Mouse (Mus musculus) left cerebral cortex, adult 11 months (tissue): ENCODE results near the gene Phlpp2.

Experiments
- DNase-seq: peaks from one replicate; pipeline ENCODE4 v3.0.0; 2022; ENCODE audit warnings: low spot score

Phlpp2 gene

DNA sequence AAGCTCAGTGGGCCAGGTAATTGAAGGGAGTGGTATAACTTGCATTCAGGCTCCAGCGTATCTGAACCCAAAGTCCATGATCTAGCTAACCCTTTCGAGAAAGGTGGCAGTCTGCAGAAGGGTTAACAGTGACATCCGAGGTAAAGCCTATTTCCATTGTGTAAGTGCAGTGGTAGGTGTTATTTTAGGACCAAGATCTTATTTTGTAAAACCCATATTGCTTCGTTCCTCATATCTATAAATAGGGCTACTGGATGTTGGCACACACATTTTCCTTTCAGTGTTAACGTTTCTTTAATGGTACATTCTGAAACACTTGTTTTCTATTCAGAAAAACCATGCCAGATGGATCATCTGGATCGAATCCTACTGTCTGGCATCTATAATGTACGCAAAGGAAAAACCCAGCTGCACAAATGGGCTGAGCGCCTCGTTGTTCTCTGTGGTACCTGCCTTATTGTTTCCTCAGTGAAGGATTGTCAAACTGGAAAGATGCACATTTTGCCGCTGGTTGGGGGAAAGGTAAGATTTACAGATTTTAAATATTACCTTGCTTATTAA, 35.6 kb downstream of the Phlpp2 start:
- peak; percentile 34 for DNase-seq

DNA sequence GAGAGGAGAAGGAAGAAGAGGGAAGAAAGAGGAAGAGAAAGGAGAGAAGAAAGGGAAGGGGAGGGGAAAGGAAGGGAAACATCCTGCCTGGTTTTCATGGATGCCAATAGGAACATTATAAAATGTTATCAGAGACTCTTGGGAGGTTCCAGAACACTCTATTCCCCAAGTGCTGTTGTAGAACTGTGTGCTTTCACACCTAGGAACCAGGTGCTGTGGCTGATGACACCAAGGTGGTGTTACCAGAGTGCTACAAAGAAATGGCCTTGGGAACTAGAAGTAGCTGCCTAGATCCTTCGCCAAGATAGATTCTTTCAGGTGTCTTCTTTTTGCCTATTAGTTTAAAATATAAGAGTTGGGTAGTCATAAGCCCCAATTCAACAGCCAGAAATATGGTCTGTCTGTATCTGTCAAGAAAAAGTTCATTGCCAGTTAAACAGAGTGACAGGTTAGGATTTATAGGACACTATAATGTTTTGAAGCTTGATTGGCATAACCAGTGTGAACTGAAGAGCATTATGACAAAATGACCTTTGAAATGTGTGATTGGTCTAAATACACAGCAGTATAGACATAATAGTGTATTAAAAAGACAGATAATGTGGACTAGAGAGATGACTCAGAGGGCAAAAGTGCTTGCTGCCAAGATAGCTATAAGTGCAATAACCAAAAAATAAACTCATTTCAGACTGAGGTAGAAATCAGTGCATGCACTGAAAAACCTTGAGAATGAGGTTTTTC, 36.8 kb downstream of the Phlpp2 start:
- DNase-seq, result no peak

- DNase-seq, result no peak
These were observed 38.6 kb downstream of the Phlpp2 start for GRCm38 (mm10) chr8:109906907-109907306.

DNA sequence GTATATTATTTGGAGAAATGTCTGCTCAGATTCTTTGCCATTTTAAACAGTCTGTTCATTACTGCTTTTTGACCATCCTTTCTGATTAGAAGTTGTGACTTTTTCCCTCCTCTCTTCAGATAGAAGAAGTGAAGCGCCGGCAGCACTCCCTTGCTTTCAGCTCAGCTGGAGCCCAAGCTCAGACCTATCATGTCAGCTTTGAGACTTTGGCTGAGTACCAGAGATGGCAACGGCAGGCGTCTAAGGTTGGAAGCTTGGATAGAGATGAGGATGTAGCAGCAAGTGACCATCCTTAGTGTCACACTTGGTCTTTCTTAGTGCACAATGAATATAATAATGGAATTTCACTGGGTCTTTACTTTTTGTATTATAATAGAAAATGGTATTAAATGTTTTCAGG, 39.0 kb downstream of the Phlpp2 start:
- DNase-seq, result no peak

- DNase-seq, result peak; percentile 29
These were observed 48.9 kb downstream of the Phlpp2 start for GRCm38 (mm10) chr8:109917277-109917676.

DNA sequence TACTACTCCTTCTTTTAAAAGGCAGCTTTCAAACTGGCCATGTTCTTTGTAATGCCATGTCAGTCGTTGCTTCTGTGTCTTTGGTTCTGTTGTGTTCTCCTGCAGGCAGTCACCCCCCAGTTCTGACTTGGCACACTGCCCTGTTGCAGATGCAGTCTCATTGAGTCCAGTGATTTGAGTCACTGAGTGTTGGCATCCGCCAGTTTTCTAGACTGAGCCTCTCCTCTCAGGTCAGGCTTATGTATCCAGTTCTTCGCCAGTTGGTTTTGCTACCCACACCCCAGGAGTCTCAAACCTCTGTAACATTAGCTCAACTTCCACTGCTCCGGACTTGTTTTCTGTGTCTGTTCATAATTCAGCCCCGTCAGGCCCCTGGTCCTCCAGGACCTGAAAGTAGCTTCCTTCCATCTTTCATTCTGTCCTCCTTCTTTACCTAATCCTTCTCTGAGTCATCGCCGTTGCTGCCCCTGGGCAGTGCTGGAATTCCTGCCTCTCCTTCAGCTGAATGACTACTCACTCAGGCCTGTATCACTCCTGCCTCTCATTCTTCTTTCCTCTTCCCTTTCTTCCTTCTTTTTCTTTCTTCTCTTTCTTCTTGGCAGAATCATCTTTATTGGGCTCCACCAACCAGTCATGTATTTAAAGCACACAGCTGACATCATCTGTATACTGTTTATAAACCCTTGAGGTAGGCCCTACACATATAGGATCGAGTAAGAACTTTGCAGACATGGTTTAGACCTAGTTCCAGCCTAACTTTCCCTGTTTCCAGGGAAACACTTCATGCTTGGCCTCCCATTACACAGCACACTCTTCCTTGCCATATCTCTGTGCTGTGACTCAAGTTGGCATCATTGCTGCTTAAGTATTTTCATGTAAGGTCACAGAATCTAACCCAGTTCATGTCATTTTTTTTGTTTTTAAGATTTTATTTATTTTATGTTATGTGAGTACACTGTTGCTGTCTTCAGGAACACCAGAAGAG, 52.4 kb downstream of the Phlpp2 start:
- DNase-seq, result no peak

- DNase-seq, result no peak
These were observed 73.4 kb downstream of the Phlpp2 start for GRCm38 (mm10) chr8:109941606-109942360.

DNA sequence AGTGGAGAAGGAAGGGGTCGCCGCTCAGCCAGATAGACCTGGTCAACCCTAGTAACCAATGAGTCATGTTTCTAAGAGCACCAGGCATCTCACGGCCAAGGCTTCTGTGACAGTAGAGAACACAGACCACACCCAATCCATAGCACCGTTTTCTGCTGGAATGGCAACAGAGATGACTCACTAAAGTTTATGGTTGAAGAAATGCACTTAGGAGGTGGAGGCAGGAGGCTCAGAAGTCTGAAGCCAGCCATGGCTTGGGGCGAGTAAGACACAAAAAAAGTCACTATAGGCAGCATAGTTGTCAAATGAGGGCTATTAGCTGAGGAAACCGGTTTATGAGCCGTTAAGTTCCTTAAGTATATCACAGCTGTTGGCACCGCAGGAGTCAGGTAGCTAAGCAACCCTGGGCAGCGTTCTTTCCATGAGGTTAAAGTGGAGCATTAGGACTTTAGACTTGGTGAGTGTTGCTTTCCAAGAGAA, 76.9 kb downstream of the Phlpp2 start:
- no peak for DNase-seq

DNA sequence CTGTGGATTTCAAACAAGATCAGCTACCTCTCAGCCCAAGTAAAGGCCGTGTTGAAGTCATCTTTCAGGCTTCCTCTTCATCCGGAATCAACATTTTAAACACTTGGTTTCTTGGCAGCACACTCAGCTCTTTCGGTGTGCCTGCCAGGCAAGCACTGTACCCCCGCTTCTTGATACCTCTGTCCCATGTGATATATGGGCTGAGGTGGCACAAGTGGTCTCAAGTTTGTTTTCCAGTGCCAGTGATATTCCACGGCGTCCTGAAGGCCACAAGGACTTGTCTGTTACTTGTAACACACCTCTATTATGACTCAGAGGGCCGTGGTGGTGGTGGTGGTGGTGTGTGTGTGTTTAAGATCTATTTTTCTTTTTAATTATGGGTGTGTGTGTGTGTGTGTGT, 77.4 kb downstream of the Phlpp2 start:
- no peak for DNase-seq

DNA sequence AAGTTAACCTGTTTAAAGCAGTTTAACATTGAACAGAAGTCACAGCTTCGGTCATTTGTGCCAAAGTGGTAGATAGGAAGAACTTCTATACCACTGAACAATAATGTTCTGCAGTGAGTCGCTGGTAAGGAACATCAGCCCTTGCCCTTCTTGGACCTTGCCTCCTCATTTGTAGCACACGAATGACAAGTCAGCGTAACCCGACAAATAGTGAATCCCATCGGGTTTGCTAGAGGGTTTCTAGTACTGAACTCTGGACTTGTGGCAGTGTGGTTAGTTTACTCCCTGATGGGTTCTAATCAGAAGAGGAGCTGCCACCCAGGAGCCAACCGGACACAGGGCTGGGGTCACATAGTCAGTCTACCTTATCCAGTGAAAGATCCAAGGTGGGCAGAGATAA, 77.9 kb downstream of the Phlpp2 start:
- no peak for DNase-seq

- DNase-seq, result peak; percentile 37
These were observed 79.3 kb downstream of the Phlpp2 start for GRCm38 (mm10) chr8:109947447-109948284.

GRCm38 (mm10) chr8:109948285-109948564, 79.9 kb downstream of the Phlpp2 start:
- DNase-seq, result no peak

GRCm38 (mm10) chr8:109952171-109952570, 83.8 kb downstream of the Phlpp2 start:
- DNase-seq, result no peak

DNA sequence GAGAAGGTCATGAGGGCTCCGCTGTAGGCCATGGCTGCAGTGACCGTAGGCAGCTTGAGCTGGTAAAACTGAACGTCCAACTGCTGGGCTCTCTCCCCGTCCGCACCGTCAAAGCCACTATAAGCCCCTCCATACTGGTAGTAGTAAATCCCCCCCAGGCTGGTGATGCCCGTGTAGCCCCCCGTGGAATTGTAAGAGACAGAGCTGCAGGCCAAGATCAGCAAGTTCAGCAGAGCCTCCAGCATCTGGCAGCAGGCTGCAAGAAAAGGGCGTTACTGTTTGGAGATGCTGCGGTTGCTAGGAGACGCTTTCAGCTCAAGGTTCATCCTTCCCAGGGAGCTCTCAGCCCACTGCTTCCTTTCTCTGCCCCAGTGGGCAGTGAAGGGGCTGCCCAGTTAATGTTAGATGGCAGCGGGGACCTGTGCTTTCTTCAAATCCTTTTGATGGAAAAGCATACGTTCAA, 86.2 kb downstream of the Phlpp2 start:
- DNase-seq, result no peak

GRCm38 (mm10) chr8:109957167-109958028, 89.1 kb downstream of the Phlpp2 start:
- no peak for DNase-seq

DNA sequence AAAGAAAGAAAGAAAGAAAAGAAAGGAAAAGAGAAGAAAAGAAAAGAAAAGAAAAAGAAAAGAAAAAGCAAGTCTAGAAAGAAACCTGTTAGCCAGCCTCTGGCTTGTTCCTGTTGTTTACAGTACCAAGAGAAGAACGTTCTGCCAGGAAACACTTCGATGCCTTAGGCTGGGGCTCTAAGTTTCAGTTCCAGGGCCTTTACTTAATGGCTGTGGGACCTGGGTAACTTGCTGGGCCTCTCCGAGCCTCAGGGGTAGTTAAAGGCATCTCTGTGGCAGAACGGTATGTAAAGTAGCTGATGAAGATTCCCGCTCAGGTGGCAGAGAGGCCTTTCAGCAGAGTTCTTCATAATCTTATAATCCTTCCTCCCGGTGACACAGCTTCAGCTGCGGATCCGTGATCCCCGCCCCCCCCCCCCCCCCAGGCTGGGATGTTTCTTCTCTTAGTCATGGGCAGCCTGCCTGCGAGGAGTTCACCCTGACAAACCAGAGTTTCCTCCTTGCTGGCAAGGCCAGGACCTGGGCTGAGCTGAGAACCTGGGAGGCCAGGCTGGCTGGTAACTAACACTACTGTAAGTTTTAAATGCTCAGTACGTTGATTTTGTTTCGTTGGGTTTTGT, 89.8 kb downstream of the Phlpp2 start:
- DNase-seq, result no peak

GRCm38 (mm10) chr8:109959112-109959511, 90.8 kb downstream of the Phlpp2 start:
- DNase-seq, result no peak

DNA sequence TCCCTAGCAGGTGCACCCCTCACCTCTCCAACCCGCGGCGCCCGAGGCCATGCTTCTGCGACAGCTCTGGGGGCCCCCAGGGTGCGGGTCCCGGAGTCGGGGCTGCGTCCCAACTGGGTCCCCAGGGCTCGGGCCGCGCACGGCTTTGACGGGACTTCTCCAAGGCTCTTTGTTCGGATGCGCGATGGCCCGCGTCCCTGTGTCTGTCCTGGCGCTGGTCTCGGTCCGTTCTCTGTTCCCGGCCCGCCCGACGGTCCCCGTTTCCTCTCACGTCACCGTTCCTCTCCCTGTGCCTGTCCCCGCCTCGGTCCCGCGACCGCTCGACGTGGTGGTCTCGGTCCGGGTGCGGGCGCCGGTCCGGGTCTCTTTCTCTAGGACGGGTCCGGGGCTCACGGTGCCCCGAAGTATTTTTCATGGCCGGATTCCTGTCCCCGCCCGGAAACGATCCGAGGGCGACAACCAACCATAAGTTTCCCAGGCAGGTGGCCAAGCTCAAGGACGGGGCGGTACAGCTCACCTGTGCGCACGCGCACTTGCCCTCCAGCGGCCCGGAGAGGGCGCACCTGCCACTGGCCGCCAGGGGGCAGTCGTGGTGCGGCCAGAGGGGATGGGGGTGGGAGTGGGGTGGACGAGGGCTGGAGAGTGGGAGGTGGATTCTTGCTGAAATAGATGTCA, 93.5 kb downstream of the Phlpp2 start, which contains the start of gene Marveld3:
Gene Marveld3 (minus strand): TSS at position 511 of the 675 bp plus-strand sequence.
- no peak for DNase-seq

DNA sequence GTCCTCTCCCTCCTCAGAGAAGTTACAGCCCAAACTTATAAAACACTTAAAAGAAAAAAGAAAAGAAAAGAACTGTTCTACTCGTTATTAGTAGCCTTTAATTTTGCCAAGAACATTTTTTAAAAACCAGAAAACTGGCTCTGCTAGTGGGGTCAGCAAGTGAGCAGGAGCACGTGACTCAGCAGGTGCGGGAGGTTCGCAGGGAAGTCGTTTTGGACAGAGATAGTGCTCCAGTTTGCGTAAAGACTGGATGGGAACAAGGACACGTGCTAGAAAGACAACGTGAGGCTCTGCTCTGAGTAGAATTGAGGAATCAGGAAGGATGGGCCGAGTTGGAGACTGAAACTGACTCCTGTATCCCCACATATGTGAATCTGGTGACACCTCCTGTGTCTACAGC, 94.6 kb downstream of the Phlpp2 start:
- no peak for DNase-seq
